Mouse (Mus musculus) E14TG2a.4 (cell line): Measurements from ENCODE around the gene Prelid3b.

ENCODE experiments used
- CTCF ChIP-seq: conservative IDR thresholded peaks from 2 replicates; pipeline ENCODE4 v1.5.1; 2014; ENCODE audit warnings: low read length
- POU5F1 ChIP-seq: IDR thresholded peaks from 2 replicates; pipeline ENCODE4 v1.6.1; 2014; ENCODE audit warnings: low read length, borderline replicate concordance

GRCm38 (mm10) chr2:174492858-174493257, 20.0 kb upstream of the Prelid3b start:
- TF ChIP-seq CTCF = no peak
- no peak for TF ChIP-seq POU5F1
